Mouse (Mus musculus): ENCODE data around the gene Rora. TPM values are rescaled to one million over a fixed set of nuclear protein-coding genes. Genes with fewer than 3 reads are reported as not detected.
"Not testable (repeated sequence)": the region's sequence is repeated elsewhere in the genome, so short reads cannot be mapped to it uniquely, and the experiment has no call there.

The Rora gene
- polyA plus RNA-seq, 1 experiment from 2014 or later = 8.9 TPM

DNA sequence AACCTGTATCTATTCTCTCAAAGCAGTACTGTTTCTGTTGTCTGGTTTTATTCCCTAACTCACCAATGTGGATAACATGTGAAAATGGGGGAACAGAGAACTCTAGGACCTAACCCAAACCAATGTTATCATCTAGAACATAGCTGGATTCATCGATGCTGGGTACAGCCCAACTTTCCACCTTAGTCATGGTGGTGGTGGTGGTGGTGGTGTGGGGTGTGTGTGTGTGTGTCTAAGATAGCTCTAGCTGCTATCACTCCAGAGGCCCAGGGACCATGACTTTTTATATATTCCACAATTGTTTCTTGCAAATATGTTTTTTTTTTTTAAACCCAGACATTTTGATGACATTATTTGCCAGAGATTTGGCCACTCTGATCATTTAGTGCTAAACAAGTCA lies 433.7 kb downstream of the Rora start:
- H3K9ac ChIP-seq = no peak overlapping the region
- peaks cover 4% of the 10 kb centered on the region; the same call in 1 of the 2 replicates for H3K27me3 ChIP-seq
- H3K4me2 ChIP-seq = no peak overlapping the region
- peaks cover 37% of the 10 kb centered on the region for H3K4me1 ChIP-seq
- no peak overlapping the region for H3K27ac ChIP-seq
- WGBS = 94% methylated on average over 1 of the region's 1 CpGs
- H3K36me3 ChIP-seq = no peaks in the 10 kb centered on the region
- no peak overlapping the region for H3K4me3 ChIP-seq (replicated peaks)
- H3K9me3 ChIP-seq (replicated peaks) = no peaks in the 10 kb centered on the region
- no peak for ATAC-seq (replicated peaks; ENCODE audit: low FRiP score)

DNA sequence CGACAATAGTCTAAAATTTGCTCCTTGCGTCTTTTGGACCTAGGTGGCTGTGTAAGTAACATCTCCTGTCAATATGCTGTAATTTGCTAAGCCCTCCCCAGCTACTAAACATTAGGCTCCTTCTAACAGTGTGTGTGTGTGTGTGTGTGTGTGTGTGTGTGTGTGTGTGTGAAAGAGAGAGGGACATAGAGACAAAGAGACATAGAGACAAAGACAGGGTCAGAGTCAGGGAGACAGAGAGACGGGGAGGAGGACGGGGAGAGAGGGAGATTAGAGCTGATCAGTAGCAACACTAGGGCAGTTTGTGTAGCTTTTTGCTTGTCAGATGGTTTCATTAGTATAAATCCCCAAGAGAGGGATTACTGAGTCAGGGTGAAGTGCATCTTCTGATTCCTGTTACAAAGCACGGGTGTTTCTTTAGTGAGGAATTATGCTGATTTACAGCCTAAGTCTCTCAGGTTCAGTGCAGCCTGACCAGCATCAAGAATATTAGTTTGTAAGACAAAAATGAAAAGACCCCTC lies 437.2 kb downstream of the Rora start:
- Histone ChIP-seq H3K36me3 (no peaks in the 10 kb centered on the region), H3K4me3 (replicated peaks) (no peak overlapping the region), H3K27ac (no peak overlapping the region), H3K9me3 (replicated peaks) (no peaks in the 10 kb centered on the region), H3K4me1 (peaks cover 22% of the 10 kb centered on the region), H3K27me3 (no peaks in the 10 kb centered on the region), H3K9ac (no peak overlapping the region), H3K4me2 (no peak overlapping the region)
- WGBS = 61% methylated on average over 5 of the region's 5 CpGs
- ATAC-seq (replicated peaks; ENCODE audit: low FRiP score) = no peak

DNA sequence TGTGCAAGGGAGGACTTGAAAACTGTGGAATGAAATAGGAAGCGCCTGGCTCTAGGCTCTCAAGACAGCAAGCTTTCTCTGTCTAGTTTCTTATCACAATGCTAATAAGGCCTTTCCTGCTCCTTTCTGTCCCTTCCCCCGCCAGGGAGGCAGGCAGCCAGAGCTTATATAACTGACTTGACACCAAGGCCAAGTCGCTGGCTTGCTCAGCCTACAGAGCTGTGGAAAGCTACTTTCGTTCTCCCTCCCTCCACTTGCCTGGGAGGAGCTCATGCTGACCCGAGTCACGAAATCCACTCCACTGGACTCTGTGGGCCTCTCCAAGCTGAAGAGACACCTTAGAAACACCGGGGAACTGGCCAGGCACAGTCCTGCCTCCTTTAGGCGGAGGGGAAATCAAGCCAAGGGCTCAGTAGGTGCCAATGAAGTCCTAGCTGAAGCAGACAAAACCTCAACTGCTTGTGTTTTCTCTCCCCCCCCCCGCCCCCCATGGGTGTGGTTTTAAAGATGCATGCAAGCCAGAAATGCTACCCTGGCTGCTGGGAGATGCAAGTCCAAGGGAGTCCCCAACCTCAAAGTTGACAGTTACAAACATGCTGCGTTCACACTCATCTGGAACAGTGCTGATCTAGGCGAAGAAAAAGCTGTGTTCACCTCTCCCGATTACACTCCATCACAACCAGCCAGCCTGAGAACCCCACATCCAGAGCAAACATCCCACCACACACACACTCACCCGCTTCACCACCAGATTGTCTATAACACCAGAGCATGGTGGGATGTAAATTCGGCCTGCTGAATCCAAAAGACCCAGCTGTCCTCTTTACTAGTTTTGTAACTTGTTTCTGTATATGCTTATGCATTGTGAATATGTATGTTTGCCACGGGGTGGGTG lies 438.8 kb downstream of the Rora start:
- Histone ChIP-seq H3K27me3 (no peaks in the 10 kb centered on the region), H3K4me3 (replicated peaks) (no peak overlapping the region), H3K4me2 (no peak overlapping the region), H3K4me1 (peaks cover 22% of the 10 kb centered on the region), H3K9me3 (replicated peaks) (no peaks in the 10 kb centered on the region), H3K9ac (no peak overlapping the region), H3K27ac (peak overlapping the region; percentile 70), H3K36me3 (no peaks in the 10 kb centered on the region)
- 48% methylated on average over 15 of the region's 15 CpGs for WGBS
- peak; percentile 77 for ATAC-seq (replicated peaks; ENCODE audit: low FRiP score)

DNA sequence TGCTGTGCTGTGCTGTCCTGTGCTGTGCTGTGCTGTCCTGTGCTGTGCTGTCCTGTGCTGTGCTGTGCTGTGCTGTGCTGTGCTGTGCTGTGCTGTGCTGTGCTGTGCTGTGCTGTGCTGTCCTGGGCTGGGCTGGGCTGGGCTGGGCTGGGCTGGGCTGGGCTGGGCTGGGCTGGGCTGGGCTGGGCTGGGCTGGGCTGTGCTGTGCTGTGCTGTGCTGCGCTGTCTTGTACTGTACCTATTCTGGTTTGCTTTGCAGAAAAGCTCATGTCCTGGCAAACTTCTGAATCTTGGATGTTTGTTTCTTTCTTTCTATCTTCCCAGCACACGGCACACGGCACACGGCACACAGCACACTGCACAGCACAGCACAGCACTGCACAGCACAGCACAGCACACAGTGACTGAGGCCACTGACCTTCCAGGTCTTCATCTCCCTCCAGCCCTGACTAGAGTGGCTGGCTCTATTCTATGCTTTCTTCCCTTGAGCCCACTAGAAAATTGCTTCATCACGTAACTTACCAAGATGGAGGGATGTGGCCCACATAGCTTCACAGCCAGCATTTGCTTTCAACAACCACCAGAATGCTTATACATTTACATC lies 446.7 kb downstream of the Rora start:
- not testable (repeated sequence) for H3K4me1 ChIP-seq; H3K27ac ChIP-seq; ATAC-seq (replicated peaks; ENCODE audit: low FRiP score); H3K36me3 ChIP-seq; H3K4me2 ChIP-seq; H3K9me3 ChIP-seq (replicated peaks); H3K27me3 ChIP-seq; H3K4me3 ChIP-seq (replicated peaks); H3K9ac ChIP-seq
- WGBS = 97% methylated on average over 5 of the region's 5 CpGs

DNA sequence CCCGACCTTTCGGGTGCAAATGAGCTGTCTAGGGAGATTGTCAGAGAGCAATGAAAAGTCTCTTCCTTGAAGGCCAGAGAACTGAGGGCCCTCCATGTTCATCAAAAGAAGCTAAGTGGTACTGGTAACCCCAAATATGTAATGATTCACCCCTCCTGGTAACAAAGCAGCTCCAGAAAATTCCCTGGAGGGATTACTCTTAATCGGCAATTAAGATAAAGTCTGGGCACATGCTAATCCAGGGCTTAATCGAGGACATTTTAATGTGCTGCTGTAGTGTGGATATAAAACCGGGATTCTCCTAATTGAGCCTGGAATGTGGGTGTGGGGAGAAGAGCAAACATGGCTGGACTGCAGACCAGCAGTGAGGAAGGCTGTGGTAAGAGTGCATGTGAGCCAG lies 450.7 kb downstream of the Rora start:
- ATAC-seq (replicated peaks; ENCODE audit: low FRiP score) = no peak

DNA sequence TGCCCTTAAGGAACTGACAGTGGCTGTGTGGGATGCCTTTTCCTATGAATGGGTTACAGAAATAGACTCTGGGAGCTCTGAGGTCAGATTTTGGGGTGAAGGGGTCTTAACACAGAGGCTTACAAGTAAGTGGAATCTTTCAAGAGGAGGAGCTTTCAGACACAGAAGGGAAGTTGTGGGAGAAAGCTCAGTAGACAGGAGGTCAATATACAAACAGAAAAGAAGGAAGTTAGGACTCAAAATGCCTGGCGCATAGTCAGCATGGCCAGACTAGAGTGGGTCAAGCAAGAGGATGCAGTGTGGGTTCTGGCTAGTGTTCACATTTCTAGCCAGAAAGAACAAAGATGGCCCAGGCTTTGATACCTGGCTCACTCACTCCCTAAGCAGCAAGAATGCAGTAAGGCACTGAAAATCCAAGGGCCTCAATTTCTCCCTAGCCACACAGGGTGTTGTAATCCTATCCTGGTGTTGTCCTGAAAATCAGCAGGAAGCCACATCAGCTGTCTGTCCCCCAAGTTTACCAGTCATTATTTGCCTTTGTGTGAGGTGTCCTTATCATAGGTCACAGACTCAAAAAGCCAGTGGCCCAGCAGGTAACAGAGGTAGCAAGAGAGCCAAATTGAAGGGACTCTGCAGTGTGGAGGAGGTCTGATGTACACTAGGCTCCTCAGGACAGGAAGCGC lies 456.2 kb downstream of the Rora start:
- ATAC-seq (replicated peaks; ENCODE audit: low FRiP score) = no peak
- WGBS = 87% methylated on average over 2 of the region's 2 CpGs
- Histone ChIP-seq H3K4me3 (replicated peaks) (no peak overlapping the region), H3K9me3 (replicated peaks) (no peaks in the 10 kb centered on the region), H3K36me3 (no peaks in the 10 kb centered on the region), H3K4me1 (peaks cover 27% of the 10 kb centered on the region), H3K27ac (no peak overlapping the region), H3K9ac (no peak overlapping the region), H3K4me2 (no peak overlapping the region), H3K27me3 (no peaks in the 10 kb centered on the region; the same call in 1 of the 2 replicates)

More for the DNA sequence above, 450.7 kb downstream of the Rora start:
- no peak overlapping the region for H3K9ac ChIP-seq
- H3K4me2 ChIP-seq = no peak overlapping the region
- no peaks in the 10 kb centered on the region; the same call in 1 of the 2 replicates for H3K27me3 ChIP-seq
- H3K36me3 ChIP-seq = no peaks in the 10 kb centered on the region
- H3K9me3 ChIP-seq (replicated peaks) = no peaks in the 10 kb centered on the region
- no peak overlapping the region for H3K4me3 ChIP-seq (replicated peaks)
- H3K27ac ChIP-seq = no peak overlapping the region
- 0 out of 2 replicates have a peak, but pooled peaks cover under 1% of the 10 kb centered on the region for H3K4me1 ChIP-seq
- WGBS = 70% methylated on average over 5 of the region's 5 CpGs

DNA sequence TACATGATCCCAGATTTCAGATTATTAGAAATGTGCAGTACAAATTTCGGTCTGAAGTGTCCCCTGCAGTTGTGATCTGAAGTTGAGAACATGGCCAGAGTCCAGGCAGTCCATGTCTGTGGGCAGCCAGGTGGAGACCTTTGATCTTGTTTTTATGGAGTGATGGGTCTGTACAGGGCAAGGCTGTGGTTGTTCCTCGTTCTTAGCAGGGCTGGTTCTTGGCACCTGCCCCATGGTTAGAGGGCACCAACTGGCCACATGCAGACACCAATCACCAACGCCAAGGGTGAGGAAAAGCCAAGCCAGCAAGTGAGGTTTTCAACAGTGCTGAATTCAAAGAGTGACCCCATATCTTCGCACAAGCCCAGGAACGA lies 456.7 kb downstream of the Rora start:
- H3K4me2 ChIP-seq = no peak overlapping the region
- H3K27me3 ChIP-seq = no peaks in the 10 kb centered on the region; the same call in 1 of the 2 replicates
- ATAC-seq (replicated peaks; ENCODE audit: low FRiP score) = no peak
- no peak overlapping the region for H3K9ac ChIP-seq
- no peak overlapping the region for H3K27ac ChIP-seq
- no peaks in the 10 kb centered on the region for H3K9me3 ChIP-seq (replicated peaks)
- no peak overlapping the region for H3K4me3 ChIP-seq (replicated peaks)
- peaks cover 31% of the 10 kb centered on the region for H3K4me1 ChIP-seq
- WGBS = 64% methylated on average over 5 of the region's 5 CpGs
- no peaks in the 10 kb centered on the region for H3K36me3 ChIP-seq

DNA sequence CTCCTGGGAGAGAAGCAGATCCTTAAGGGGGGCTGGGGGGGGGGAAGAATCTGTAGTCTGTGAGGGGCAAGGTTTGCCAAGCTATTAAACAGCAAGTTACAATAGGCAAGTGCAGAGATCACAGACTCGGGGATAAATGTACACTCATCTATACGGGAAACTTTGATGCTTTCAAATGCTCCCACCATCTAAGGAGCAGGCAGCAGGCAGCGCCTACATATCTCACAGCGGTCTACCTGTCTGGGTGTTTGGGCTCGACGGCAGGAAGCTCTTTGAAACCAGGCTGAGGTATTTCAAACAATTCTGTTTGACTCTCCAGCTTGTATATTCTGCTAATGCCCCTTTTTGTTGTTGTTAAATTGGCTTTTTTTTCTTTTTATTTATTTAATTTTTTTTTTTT lies 457.1 kb downstream of the Rora start:
- Histone ChIP-seq H3K4me2 (no peak overlapping the region), H3K4me1 (peaks cover 31% of the 10 kb centered on the region), H3K36me3 (no peaks in the 10 kb centered on the region), H3K27ac (no peak overlapping the region), H3K9me3 (replicated peaks) (no peaks in the 10 kb centered on the region), H3K27me3 (no peaks in the 10 kb centered on the region; the same call in 1 of the 2 replicates), H3K4me3 (replicated peaks) (no peak overlapping the region), H3K9ac (no peak overlapping the region)
- 60% methylated on average over 6 of the region's 6 CpGs for WGBS
- no peak for ATAC-seq (replicated peaks; ENCODE audit: low FRiP score)

DNA sequence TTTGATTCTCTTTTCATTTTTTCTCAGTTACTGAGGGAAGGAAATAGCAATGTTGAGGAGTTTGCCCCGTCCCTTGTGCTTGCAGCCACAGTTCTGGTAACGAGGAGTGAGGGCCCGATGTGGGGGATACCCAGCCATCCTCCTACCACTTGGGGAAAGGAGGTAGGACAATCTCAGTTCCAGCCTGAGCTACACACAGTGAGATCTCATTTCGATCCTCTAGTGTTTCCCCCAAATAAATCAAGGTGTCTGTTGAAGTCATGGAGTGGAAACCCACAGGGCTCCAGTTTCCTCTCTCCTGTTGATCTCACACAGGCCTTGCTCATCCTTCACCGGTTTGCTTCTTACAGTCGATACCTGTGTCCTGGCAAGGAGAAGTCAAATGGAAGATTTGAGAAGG lies 458.0 kb downstream of the Rora start:
- no peak overlapping the region for H3K4me2 ChIP-seq
- 34% methylated on average over 6 of the region's 6 CpGs for WGBS
- H3K27ac ChIP-seq = 0 out of 2 replicates have a peak overlapping the region, but pooled peaks have one; percentile 18

DNA sequence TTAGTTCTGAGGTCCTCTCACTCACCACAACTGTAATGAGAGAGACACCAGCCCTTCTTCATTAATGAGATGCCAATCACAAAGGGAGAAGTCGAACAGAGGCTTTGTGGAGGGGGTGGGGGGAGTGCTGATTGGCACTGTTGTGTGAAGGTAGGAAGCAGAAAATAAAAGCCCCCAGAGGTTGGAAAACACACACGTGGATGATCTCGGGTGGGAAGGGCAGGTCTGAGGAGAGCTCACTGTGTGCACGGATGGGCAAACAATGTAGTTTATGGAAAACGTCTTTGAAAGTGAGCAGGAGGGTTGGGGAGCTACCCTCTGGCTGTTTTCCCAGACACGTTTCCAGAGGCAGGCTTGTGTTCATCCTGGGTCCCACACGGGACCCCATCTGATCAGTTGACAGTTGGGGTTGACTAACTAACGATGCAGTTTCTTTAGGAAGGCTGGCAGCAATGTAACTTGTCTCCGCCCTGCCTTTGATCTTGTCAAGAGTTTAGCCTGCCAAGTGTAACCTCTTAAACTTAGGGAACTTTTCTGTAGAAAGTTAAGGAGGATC lies 460.9 kb downstream of the Rora start:
- 16% methylated on average over 9 of the region's 9 CpGs for WGBS
- H3K4me1 ChIP-seq = peaks cover 28% of the 10 kb centered on the region
- no peak overlapping the region for H3K4me3 ChIP-seq (replicated peaks)
- no peak for ATAC-seq (replicated peaks; ENCODE audit: low FRiP score)
- no peak overlapping the region for H3K9ac ChIP-seq
- no peak overlapping the region for H3K4me2 ChIP-seq
- no peaks in the 10 kb centered on the region for H3K27me3 ChIP-seq
- H3K36me3 ChIP-seq = no peaks in the 10 kb centered on the region
- no peak overlapping the region for H3K27ac ChIP-seq
- no peaks in the 10 kb centered on the region for H3K9me3 ChIP-seq (replicated peaks)

More for the DNA sequence above, 458.0 kb downstream of the Rora start:
- no peaks in the 10 kb centered on the region; the same call in 1 of the 2 replicates for H3K27me3 ChIP-seq
- peaks cover 31% of the 10 kb centered on the region for H3K4me1 ChIP-seq
- H3K36me3 ChIP-seq = no peaks in the 10 kb centered on the region
- H3K4me3 ChIP-seq (replicated peaks) = no peak overlapping the region
- no peak for ATAC-seq (replicated peaks; ENCODE audit: low FRiP score)
- H3K9ac ChIP-seq = no peak overlapping the region
- no peaks in the 10 kb centered on the region for H3K9me3 ChIP-seq (replicated peaks)

DNA sequence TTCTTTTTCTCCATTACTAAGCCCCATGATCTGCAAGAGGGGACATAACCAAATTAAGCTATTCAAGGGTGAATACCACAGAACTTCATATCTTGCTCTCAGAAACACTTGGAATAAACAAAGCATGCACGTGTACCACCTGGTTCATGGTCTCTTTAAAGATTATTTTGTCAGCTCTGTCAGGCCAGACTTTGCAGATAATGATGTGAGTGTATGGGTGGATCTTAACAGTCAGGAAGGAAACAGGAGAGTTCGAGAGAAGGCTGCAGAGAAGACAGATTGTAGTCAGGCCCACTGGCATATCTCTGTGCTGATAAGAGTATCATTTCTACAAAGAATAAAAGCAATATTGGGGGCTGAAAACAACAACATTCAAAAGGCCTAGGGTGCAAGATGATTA lies 463.2 kb downstream of the Rora start:
- Histone ChIP-seq H3K4me2 (no peak overlapping the region), H3K9ac (no peak overlapping the region), H3K27ac (no peak overlapping the region), H3K27me3 (no peaks in the 10 kb centered on the region), H3K36me3 (no peaks in the 10 kb centered on the region), H3K4me1 (peaks cover 22% of the 10 kb centered on the region), H3K9me3 (replicated peaks) (no peaks in the 10 kb centered on the region), H3K4me3 (replicated peaks) (no peak overlapping the region)
- no peak for ATAC-seq (replicated peaks; ENCODE audit: low FRiP score)
- WGBS = 59% methylated on average over 2 of the region's 2 CpGs
